Mouse (Mus musculus) neural tube, embryonic 13.5 days (tissue): ENCODE results near the gene Kifc1. TPM values are rescaled to one million over a fixed set of nuclear protein-coding genes. Genes with fewer than 3 reads are reported as not detected.

Experiments
- ATAC-seq: fragments of 200-750 bp; cut with Nextera tagmentation; 2 replicates; pipeline ENCODE4 v1.8.0; 2017; ENCODE audit warnings: low read depth, mild to moderate bottlenecking, moderate TSS enrichment, moderate library complexity
- H3K27ac ChIP-seq: fragments of 300-500 bp; sonication (generic); replicated peaks from 2 replicates; pipeline ENCODE4 v1.5.1; 2015; ENCODE audit warnings: moderate library complexity, mild to moderate bottlenecking, inconsistent platforms
- H3K27me3 ChIP-seq: fragments of 300-500 bp; sonication (generic); 2 replicates; pipeline ENCODE4 v1.6.1; 2015; ENCODE audit warnings: mild to moderate bottlenecking, inconsistent platforms
- H3K36me3 ChIP-seq: fragments of 300-500 bp; sonication (generic); 2 replicates; pipeline ENCODE4 v1.6.1; 2015; ENCODE audit warnings: mild to moderate bottlenecking, inconsistent platforms
- H3K4me1 ChIP-seq: fragments of 300-500 bp; sonication (generic); replicated peaks from 2 replicates; pipeline ENCODE4 v1.6.1; 2015; ENCODE audit warnings: inconsistent platforms
- H3K4me2 ChIP-seq: fragments of 300-500 bp; sonication (generic); 2 replicates; pipeline ENCODE4 v1.6.1; 2015; ENCODE audit warnings: inconsistent platforms, mild to moderate bottlenecking, moderate library complexity
- H3K4me3 ChIP-seq: fragments of 300-500 bp; sonication (generic); 2 replicates; pipeline ENCODE4 v1.5.1; 2015; ENCODE audit warnings: mild to moderate bottlenecking, inconsistent platforms
- H3K9ac ChIP-seq: fragments of 300-500 bp; sonication (generic); 2 replicates; pipeline ENCODE4 v1.6.1; 2015; ENCODE audit warnings: moderate library complexity, mild to moderate bottlenecking, inconsistent platforms
- H3K9me3 ChIP-seq: fragments of 300-500 bp; sonication (generic); 2 replicates; pipeline ENCODE4 v1.6.1; 2016; ENCODE audit warnings: inconsistent platforms
- WGBS: fragments of 180-500 bp; shearing (Covaris S2); methylation state at CpG from one replicate; pipeline ENCODE4 v1.1.7; 2015; 5-methylcytosine and 5-hydroxymethylcytosine counted together
- polyA plus RNA-seq: library from polyadenylated mRNA; unstranded; fragments of >200 nt; fragmentation: Nextera tagmentation; extraction: Ambion mirVana; gene quantifications from 2 replicates; pipeline ENCODE4 v1.2.1, GENCODE M21; 2015

Gene Kifc1
- polyA plus RNA-seq, 1 experiment from 2014 or later: 1.2 TPM

DNA sequence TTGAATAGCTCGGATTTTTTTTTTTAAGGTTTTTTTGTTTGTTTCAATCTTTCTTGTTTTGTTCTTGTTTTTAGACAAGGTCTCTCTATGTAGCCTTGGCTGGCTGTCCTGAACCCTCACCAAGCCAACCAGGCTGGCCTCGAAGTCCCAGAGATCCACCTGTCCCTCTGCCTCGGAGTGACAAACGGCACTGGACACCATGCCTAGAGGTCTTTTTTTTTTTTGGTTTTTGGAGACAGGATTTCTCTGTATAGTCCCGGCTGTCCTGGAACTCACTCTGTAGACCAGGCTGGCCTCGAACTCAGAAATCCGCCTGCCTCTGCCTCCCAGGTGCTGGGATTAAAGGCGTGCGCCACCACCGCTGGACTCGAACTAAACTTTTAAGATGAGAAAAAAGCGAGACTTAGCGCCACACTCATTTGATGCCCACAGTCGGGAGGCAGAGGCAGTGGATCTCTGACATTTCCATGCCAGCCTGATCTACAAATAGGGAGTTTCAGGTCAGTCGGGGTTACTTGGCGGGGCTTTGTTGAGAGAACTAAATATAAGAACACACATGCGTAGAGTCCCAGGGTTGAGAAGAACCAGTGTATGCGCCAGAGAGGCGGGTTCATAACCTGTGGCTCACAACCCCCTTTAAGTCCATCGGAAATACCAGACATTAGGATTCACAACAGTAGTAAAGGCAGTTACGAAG is 37.9 kb upstream of the Kifc1 start:
- Histone ChIP-seq H3K27ac (peak overlapping the region; percentile 98; the same call in 1 of the 2 replicates), H3K9me3 (no peaks in the 10 kb centered on the region), H3K27me3 (no peaks in the 10 kb centered on the region), H3K4me2 (peak overlapping the region; percentile 99), H3K4me3 (peak overlapping the region; percentile 94), H3K9ac (peak overlapping the region; percentile 97), H3K36me3 (peaks cover 28% of the 10 kb centered on the region), H3K4me1 (peaks cover 25% of the 10 kb centered on the region)
- WGBS: 66% methylated on average over 21 of the region's 21 CpGs
- no peak for ATAC-seq

DNA sequence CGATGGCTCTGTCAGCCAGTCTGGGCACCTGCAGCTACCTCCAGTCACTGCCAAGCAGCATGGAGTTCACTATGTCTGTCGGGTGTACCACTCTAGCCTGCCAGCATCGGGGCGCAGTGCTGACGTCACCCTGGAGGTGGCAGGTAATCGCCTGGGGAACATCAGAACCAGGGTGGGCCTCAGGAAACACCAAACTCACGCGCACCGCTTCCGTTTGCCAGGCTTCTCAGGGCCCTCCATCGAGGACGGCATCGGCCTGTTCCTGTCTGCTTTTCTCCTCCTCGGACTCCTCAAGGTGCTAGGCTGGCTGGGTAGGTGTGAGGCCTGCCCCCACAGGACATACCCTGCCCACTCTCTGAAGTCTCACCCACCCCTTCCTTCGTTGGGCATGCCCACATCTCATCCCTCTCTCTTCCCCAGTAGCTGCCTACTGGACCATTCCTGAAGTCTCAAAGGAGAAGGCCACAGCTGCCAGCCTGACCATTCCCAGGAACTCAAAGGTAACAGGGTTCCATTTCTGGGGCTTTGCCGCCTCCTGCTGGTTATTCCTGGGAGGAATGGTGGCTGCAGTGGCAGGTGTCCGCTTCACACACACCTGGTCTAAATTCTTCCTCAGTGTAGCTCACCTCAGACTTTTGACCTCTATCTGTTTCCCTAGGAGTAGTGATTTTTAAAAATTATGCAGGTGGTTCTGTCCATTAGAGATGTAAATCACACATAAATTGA is 35.9 kb upstream of the Kifc1 start:
- H3K4me1 ChIP-seq: peaks cover 24% of the 10 kb centered on the region
- H3K27ac ChIP-seq: no peak overlapping the region
- no peak overlapping the region for H3K4me3 ChIP-seq
- H3K9me3 ChIP-seq: no peaks in the 10 kb centered on the region
- H3K27me3 ChIP-seq: no peaks in the 10 kb centered on the region
- ATAC-seq: no peak
- no peak overlapping the region for H3K9ac ChIP-seq
- no peak overlapping the region for H3K4me2 ChIP-seq
- 79% methylated on average over 17 of the region's 17 CpGs for WGBS
- peaks cover 22% of the 10 kb centered on the region for H3K36me3 ChIP-seq

DNA sequence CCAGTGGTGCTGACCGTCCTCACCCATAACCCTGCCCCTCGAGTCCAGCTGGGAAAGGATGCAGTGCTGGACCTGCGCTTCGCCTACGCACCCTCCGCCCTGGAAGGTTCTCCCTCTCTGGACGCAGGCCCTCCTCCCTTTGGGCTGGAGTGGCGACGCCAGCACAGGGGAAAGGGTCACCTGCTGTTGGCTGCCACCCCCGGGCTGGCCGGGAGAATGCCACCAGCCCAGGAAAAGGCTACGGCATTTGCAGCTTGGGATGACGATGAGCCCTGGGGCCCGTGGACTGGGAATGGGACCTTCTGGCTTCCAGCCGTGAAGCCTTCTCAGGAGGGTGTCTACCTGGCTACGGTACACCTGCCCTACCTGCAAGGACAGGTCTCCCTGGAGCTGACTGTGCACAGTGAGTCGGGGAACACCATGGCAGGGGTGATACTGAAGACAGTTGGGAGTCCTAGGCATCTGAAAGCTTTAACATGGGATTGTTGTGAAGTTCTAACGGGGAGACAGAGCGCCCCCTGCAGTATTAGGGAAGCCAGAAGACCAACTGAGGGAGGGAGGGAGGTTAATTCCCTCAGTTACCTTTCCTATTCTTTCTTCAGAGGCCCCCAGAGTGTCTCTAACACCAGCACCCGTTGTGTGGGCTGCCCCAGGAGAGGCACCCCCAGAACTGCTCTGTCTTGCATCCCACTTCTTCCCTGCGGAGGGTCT is 35.1 kb upstream of the Kifc1 start:
- Histone ChIP-seq H3K4me1 (peaks cover 24% of the 10 kb centered on the region), H3K27ac (no peak overlapping the region), H3K4me3 (no peak overlapping the region; the same call in 1 of the 2 replicates), H3K27me3 (no peaks in the 10 kb centered on the region), H3K4me2 (no peak overlapping the region), H3K9ac (no peak overlapping the region), H3K9me3 (no peaks in the 10 kb centered on the region), H3K36me3 (peaks cover 22% of the 10 kb centered on the region)
- no peak for ATAC-seq
- 83% methylated on average over 21 of the region's 21 CpGs for WGBS

DNA sequence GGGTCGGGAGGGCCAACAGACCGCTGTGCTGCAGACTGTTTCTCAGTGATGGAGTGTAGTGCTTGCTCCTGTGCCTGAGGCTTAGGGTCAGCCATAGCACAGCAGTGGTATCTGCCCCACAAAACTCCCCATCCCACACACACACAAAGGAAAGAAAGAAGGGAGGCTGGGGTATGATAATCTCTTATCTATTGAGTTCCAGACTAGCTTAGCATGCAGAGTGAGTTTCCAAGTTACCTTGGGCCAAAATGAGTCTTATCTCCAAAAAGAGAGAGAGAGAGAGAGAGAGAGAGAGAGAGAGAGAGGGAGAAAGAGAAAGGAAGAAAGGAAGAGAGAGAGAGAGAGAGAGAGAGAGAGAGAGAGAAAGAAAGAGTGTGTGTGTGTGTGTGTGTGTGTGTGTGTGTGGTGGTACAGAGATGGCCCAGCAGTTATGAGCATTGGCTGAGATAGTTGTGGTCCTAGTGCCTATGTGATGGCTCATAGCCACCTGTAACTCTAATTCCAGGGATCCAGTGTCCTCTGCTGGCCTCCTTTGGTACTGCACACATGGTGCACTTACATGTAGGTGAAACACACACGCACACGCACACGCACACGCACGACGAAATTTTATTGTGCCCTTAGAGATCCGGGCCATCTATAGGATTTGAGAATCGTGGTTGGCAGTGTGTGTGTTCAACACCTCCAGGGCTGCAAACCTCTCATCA is 34.3 kb upstream of the Kifc1 start:
- no peak for ATAC-seq
- H3K27me3 ChIP-seq: no peaks in the 10 kb centered on the region
- peaks cover 22% of the 10 kb centered on the region for H3K36me3 ChIP-seq
- H3K4me1 ChIP-seq: peaks cover 31% of the 10 kb centered on the region
- no peak overlapping the region for H3K9ac ChIP-seq
- WGBS: 84% methylated on average over 10 of the region's 10 CpGs
- H3K27ac ChIP-seq: no peak overlapping the region
- H3K4me3 ChIP-seq: no peak overlapping the region
- H3K4me2 ChIP-seq: no peak overlapping the region
- no peaks in the 10 kb centered on the region for H3K9me3 ChIP-seq

DNA sequence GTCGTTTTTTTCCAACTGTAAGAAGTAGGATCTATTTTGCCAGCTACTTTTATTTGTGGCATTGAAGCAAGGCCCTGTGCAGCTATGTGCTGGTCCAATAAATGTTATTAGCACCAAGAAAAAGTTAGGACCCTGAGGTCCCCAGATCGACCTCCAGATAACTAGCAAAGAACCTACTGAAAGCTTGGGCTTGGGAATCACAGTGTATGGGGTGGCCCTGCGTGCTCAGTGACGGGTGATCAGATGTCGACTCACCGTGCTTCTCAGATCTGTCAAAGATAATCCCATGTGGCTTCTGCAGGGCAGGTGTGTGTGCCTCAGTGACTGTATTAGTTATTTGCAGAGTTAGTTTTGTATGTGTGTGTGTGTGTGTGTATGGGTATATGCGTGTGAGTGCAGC is 30.9 kb upstream of the Kifc1 start:
- Histone ChIP-seq H3K4me1 (peaks cover 51% of the 10 kb centered on the region), H3K27me3 (no peaks in the 10 kb centered on the region), H3K27ac (peak overlapping the region; percentile 20; the same call in 1 of the 2 replicates), H3K4me2 (peak overlapping the region; percentile 76), H3K36me3 (peaks cover 30% of the 10 kb centered on the region), H3K9ac (no peak overlapping the region), H3K9me3 (no peaks in the 10 kb centered on the region), H3K4me3 (no peak overlapping the region)
- no peak for ATAC-seq
- 91% methylated on average over 7 of the region's 7 CpGs for WGBS

DNA sequence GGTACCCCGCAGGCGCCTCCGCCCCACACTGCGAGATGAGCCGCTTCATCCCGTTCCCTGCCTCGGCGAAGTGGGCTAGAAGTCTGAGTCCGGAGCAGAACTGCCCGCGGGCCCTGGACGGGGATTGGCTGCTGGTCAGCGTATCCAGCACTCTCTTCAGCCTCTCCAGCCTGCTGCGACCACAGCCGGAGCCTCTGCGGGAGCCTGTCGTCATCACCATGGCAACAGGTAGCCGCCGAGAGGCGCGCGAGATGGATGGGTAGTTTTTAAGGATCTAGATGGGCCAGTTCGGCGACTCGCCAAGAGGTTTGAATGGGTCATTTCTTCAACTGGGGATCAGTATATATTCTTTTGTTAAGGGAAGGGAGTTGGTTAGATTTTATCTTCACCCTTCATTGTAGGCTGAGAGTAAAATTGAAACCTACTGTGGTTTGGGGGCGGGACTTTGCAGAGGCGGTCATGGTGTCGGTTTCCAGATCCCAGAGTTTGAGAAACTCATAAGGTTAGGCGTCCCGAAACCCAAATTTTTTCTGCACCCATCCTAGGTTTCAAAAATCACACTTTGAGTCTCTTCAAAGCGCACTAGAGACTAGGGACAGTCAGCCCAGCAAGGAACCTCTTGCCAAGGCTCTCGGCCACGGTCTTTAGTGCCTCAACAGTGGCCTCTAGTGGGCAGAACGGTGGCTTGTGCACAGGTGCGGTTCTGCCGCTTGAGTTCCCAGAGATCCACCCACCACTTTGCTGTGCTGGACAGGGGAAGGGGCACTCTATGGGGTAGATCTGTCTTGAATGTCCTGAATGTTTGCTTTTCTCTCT is 30.0 kb upstream of the Kifc1 start:
- H3K9ac ChIP-seq: peak overlapping the region; percentile 73
- H3K27me3 ChIP-seq: no peaks in the 10 kb centered on the region
- H3K27ac ChIP-seq: peak overlapping the region; percentile 66
- H3K4me2 ChIP-seq: peak overlapping the region; percentile 76
- no peaks in the 10 kb centered on the region for H3K9me3 ChIP-seq
- 0 out of 2 replicates have a peak, but pooled peaks have one; percentile 21 for ATAC-seq
- H3K4me3 ChIP-seq: peak overlapping the region; percentile 46
- 1% methylated on average over 36 of the region's 36 CpGs for WGBS
- peaks cover 23% of the 10 kb centered on the region for H3K36me3 ChIP-seq
- H3K4me1 ChIP-seq: peaks cover 52% of the 10 kb centered on the region

DNA sequence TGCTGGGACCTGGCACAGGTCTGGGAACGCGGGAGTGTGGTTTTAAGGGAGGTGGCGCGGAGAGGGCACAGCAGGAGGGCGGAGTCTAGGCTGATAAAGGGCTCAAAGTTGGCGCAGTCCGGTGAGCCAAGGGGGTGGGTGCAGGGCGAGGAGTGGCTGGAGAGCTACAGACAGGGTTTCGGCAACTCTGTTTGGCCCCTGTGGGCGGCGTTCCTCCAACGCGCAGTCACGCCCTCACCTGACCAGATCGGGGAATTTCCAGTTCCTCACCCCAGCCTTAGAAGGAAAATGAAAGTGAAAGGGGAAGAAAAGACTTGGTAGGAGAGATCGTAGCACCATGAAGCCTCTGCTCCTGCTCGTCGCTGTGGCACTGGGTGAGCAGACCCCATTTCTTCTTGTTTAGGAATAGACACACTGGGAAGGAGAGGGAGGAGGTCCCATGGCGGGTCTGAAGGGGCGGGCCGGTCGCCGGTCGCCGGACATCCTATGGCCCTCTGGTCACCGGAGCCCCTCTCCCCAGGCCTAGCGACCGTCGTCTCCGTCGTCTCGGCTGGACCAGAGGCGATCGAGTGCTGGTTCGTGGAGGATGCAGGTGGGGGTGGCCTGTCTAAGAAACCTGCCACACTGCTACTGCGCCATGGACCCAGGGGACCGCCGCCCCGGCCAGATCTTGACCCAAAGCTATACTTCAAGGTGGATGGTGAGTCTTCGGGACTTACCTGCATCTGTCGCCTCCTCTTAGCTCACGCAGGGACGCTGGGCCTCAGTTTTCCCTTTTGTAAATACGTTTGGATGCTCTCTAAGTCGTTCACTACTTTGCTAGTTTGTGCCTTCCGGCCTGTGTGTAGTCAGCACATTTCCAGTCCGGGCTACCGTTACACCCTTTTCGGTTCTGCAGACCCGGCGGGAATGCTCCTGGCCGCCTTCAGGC is 29.2 kb upstream of the Kifc1 start:
- Histone ChIP-seq H3K9me3 (no peaks in the 10 kb centered on the region), H3K4me2 (peak overlapping the region; percentile 76), H3K4me3 (peak overlapping the region; percentile 46), H3K4me1 (peaks cover 60% of the 10 kb centered on the region), H3K27me3 (no peaks in the 10 kb centered on the region), H3K36me3 (peaks cover 21% of the 10 kb centered on the region), H3K27ac (peak overlapping the region; percentile 66), H3K9ac (peak overlapping the region; percentile 73)
- WGBS: under 1% methylated on average over 52 of the region's 52 CpGs
- no peak for ATAC-seq

DNA sequence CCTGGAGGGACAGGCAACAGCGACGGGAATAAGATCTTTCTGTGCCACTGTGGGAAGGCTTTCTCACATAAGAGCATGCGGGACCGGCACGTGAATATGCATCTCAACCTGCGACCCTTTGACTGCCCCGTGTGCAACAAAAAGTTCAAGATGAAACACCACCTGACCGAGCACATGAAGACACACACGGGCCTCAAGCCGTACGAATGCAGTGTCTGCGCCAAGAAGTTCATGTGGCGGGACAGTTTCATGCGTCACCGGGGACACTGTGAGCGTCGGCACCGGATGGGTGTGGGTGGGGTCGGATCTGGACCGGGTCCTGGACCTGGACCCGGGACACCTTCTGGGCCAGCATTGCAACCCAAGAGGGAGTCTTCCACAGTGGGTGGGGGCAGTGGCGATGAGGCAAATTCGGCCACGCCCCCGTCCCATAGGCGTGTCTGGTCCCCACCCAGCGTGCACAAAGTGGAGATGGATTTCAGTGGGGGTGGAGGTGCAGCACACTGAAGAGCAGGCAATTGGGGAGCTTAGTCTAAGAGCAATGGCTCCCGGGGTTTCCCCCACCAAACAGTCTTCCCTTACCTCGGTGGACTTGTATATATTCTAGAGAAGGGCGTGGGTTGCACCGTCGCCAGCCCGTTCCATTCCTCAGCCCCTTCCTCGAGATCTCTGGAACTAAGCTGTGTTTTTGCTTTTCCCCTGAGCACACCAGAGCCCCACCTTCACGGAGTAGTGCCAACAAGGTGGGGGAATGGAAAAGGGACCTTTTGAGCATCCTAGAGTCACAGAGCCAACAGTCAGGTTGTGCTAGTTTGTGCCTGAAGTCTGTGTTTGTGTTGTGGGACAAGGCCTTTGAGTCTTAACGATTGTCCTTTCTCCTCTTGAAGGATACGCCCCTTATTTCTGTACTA is 28.1 kb upstream of the Kifc1 start:
- Histone ChIP-seq H3K9ac (peak overlapping the region; percentile 73; the same call in 1 of the 2 replicates), H3K4me1 (peaks cover 69% of the 10 kb centered on the region)

DNA sequence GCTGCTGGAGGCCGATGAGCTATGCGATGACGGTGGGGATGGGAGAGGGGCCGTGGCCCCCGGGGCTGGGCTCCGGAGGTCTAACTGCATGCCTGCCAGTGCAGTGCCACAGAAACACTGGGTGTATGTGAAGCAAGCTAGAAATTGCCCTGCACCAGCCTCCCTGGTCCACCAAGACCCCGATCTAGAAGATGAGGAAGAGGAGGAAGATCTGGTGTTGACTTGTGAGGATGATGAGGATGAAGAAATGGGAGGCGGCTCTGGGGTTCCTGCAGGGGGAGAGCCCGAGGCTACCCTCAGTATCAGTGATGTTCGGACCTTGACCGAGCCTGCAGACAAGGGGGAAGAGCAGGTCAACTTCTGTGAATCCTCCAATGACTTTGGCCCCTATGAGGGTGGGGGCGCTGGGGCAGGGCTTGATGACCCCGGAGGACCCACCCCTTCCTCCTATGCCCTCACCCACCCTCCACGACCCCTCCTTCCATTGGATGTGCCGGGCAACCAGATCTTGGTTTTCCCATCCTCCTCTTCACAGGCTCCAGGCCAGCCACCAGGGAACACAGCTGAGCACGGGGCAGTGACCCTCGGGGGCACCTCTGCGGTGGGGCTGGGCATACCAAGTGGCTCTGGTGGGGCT is 27.3 kb upstream of the Kifc1 start:
- Histone ChIP-seq H3K4me1 (peaks cover 69% of the 10 kb centered on the region), H3K4me2 (no peak overlapping the region)

More for the DNA sequence above, 28.1 kb upstream of the Kifc1 start:
- H3K27ac ChIP-seq: peak overlapping the region; percentile 66; the same call in 1 of the 2 replicates
- no peak for ATAC-seq
- no peaks in the 10 kb centered on the region for H3K9me3 ChIP-seq
- peaks cover 31% of the 10 kb centered on the region for H3K36me3 ChIP-seq
- H3K4me2 ChIP-seq: peak overlapping the region; percentile 76
- WGBS: 60% methylated on average over 37 of the region's 37 CpGs
- H3K27me3 ChIP-seq: no peaks in the 10 kb centered on the region
- H3K4me3 ChIP-seq: peak overlapping the region; percentile 46

More for the DNA sequence above, 27.3 kb upstream of the Kifc1 start:
- H3K9me3 ChIP-seq: no peaks in the 10 kb centered on the region
- peak overlapping the region; percentile 51 for H3K4me3 ChIP-seq
- H3K27me3 ChIP-seq: no peaks in the 10 kb centered on the region
- no peak overlapping the region for H3K27ac ChIP-seq
- H3K36me3 ChIP-seq: peaks cover 37% of the 10 kb centered on the region
- ATAC-seq: no peak
- H3K9ac ChIP-seq: no peak overlapping the region
- WGBS: 84% methylated on average over 18 of the region's 18 CpGs
